Mouse (Mus musculus) liver, embryonic 14.5 days (tissue): ENCODE measurements around the gene Smdt1. TPM values are rescaled to one million over a fixed set of nuclear protein-coding genes. Genes with fewer than 3 reads are reported as not detected.
"Not testable (repeated sequence)": the region's sequence is repeated elsewhere in the genome, so short reads cannot be mapped to it uniquely, and the experiment has no call there.

ENCODE experiments used
- ATAC-seq: fragments of 200-750 bp; cut with Nextera tagmentation; 2 replicates; pipeline ENCODE4 v1.8.0; 2017; ENCODE audit warnings: moderate number of reproducible peaks, mild to moderate bottlenecking, moderate library complexity; ENCODE audit not compliant: insufficient read depth
- DNase-seq, 3 experiments: peaks; one replicate each; pipeline ENCODE4 v3.0.0-alpha.2; 2012 to 2013; ENCODE audit warnings: low read depth in 3 of 3, low spot score in 3 of 3
- H3K27ac ChIP-seq: fragments of 300-500 bp; sonication (generic); 2 replicates; pipeline ENCODE4 v1.5.1; 2014; ENCODE audit warnings: moderate library complexity, mild to moderate bottlenecking, control low read depth, inconsistent platforms
- H3K27me3 ChIP-seq: fragments of 300-500 bp; sonication (generic); 2 replicates; pipeline ENCODE4 v1.6.1; 2014; ENCODE audit warnings: mild to moderate bottlenecking, low read length, moderate library complexity; ENCODE audit not compliant: control insufficient read depth, insufficient read depth
- H3K36me3 ChIP-seq: fragments of 300-500 bp; sonication (generic); replicated peaks from 2 replicates; pipeline ENCODE4 v1.6.1; 2014; ENCODE audit warnings: low read depth; ENCODE audit not compliant: control insufficient read depth, insufficient read depth
- H3K4me1 ChIP-seq, 2 experiments: fragments of 200-500 bp in 1 of 2; fragments of 300-500 bp in 1 of 2; sonication (generic) in 1 of 2; replicated peaks; 2 replicates each; pipeline ENCODE4 v1.6.1; 2012 to 2014; ENCODE audit warnings: antibody characterized with exemption in 1 of 2, inconsistent platforms in 1 of 2, low read length in 1 of 2; ENCODE audit not compliant: control insufficient read depth in 2 of 2, insufficient read depth in 2 of 2
- H3K4me2 ChIP-seq: fragments of 300-500 bp; sonication (generic); 2 replicates; pipeline ENCODE4 v1.6.1; 2014; ENCODE audit warnings: low read depth, mild to moderate bottlenecking, control low read depth, moderate library complexity
- H3K4me3 ChIP-seq, 2 experiments: fragments of 200-500 bp in 1 of 2; fragments of 300-500 bp in 1 of 2; sonication (generic) in 1 of 2; 2 replicates each; pipeline ENCODE4 v1.5.1; 2012 to 2014; ENCODE audit warnings: low read depth in 2 of 2, low read length in 2 of 2, mild to moderate bottlenecking in 2 of 2, control low read depth in 1 of 2, inconsistent platforms in 1 of 2, moderate library complexity in 1 of 2; ENCODE audit not compliant: insufficient read depth in 1 of 2
- H3K9ac ChIP-seq: fragments of 300-500 bp; sonication (generic); replicated peaks from 2 replicates; pipeline ENCODE4 v1.6.1; 2014; ENCODE audit warnings: mild to moderate bottlenecking, control low read depth, moderate library complexity
- H3K9me3 ChIP-seq: fragments of 300-500 bp; sonication (generic); 2 replicates; pipeline ENCODE4 v1.6.1; 2016; ENCODE audit warnings: low read length, mixed read lengths; ENCODE audit not compliant: control insufficient read depth
- CTCF ChIP-seq: IDR thresholded peaks from 2 replicates; pipeline ENCODE4 v1.5.1; 2016; ENCODE audit warnings: antibody characterized with exemption, low read depth, control low read depth
- EP300 ChIP-seq: IDR thresholded peaks from 2 replicates; pipeline ENCODE4 v1.6.1; 2016; ENCODE audit warnings: antibody characterized with exemption, low read depth
- WGBS: fragments of 180-500 bp; shearing (Covaris S2); extraction: QIAGEN DNeasy Blood & Tissue Kit; methylation state at CpG from one replicate; pipeline ENCODE4 v1.1.7; 2014; ENCODE audit not compliant: insufficient replicate concordance; 5-methylcytosine and 5-hydroxymethylcytosine counted together
- polyA plus RNA-seq, 2 experiments: library from polyadenylated mRNA; depleted of rRNA in 1 of 2; stranded (reverse) in 1 of 2; unstranded in 1 of 2; fragments of >200 nt; fragmentation: Nextera tagmentation in 1 of 2; extraction: Ambion mirVana in 1 of 2; gene quantifications; 2 replicates each; pipeline versions ENCODE4 v1.2.1 to v1.2.3; 2012 to 2014

Smdt1 gene
- polyA plus RNA-seq, 2 experiments = 109 to 165 TPM

DNA sequence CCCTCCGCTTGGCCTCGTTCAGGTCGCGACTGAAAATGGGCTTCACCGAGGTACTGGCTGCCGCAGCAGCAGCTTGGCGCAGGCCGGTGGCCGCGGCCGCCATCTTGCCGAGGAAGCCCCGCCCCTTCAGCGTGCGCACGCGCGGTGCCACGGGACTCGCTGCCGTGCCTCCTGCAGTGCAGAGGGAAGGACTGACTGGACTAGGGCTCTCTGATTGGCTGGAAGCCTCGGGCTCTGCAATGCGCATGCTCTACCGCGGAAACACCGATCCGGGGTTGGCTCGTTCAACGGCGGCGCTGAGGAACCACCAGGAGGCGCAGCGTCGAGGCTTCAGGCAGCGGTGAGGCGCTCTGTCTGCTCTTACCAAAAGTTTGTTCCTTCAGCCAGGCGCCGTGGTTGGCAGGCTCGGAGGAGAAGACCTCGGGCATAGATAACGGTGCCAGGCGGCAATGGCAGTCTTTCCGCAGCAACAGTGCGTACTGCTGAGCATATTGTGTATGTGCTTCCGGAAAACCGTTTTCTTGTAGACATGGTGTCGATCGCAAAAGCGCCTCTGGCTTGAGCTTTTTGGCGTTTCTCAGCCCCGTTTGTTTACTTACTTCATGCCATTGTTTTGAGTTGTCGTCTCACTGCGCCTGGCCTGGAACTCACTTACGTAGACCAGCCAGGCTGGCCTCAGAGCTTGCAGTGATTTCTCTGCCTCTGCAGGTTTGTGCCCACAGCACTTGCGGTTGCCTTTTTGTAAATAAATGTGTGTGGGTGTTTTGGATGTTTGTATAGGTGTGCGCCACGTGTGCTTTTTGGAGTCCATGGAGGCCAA lies 15.6 kb downstream of the Smdt1 start, which contains the start of gene Ndufa6:
Gene Ndufa6, minus strand, starts transcription at position 197 of the 820 bp plus-strand sequence.
- Histone ChIP-seq H3K36me3 (peaks cover 20% of the 10 kb centered on the region), H3K4me2 (peak within 1 kb of the TSS; percentile 97), H3K4me3 (peak within 1 kb of the TSS; percentile 80 to 82), H3K27me3 (no peaks in the 10 kb centered on the region), H3K9ac (peak within 1 kb of the TSS; percentile 98), H3K9me3 (no peaks in the 10 kb centered on the region), H3K27ac (peak within 1 kb of the TSS; percentile 90), H3K4me1 (peaks cover 27 to 36% of the 10 kb centered on the region in 2 experiments)
- WGBS = 2% methylated on average over 57 of the region's 57 CpGs
- no peak for TF ChIP-seq EP300
- TF ChIP-seq CTCF = peak; percentile 100
- peak; percentile 99 for ATAC-seq
- peak; percentile 97 for DNase-seq

DNA sequence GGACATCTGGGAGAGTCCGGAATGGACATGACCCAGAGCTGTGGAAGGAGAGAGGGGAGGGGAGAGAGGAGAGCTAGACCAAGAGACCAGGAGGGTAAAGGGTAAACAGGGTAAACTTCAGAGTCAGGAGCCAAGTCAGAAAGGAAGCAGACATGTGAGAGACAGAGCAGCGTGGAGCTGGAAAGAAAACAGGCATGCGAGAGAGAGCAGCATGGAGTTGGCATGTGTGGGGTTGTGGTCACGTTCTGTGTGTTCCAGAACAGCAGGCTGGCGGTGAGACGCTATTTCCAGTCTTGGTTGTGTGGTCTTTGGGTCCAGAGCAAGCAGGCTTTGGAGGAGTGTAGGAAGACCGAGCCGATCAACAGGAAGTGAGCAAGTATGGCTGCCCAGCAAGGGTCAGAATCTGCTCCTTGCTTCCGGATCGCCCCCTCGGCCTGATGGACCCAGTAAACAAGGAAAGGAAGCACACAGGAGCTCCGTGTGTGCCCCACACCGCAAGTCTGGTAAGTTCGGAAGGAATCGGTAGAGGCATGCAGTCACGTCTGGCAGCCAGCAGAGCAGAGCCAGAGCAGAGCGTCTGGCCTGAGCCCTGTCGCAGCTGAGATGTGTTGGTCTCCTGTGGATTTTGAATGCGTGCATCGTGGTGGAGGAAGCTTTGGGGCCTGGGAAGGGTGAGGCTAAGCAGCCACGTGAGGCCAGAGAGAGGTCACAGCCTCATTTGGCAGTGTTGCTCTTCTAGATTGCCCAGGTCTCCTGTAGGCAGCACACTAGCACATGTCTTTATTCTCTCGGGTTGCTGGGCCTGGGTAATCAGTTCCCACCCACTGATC lies 19.9 kb downstream of the Smdt1 start:
- H3K9ac ChIP-seq = no peak overlapping the region
- H3K27me3 ChIP-seq = no peaks in the 10 kb centered on the region
- no peaks in the 10 kb centered on the region for H3K36me3 ChIP-seq
- no peak for DNase-seq
- TF ChIP-seq EP300 = no peak
- TF ChIP-seq CTCF = no peak
- 62% methylated on average over 22 of the region's 22 CpGs for WGBS
- H3K4me1 ChIP-seq = peaks cover 7% of the 10 kb centered on the region in 2 experiments; a peak in 3 of 4 replicates
- H3K9me3 ChIP-seq = no peaks in the 10 kb centered on the region
- no peak for ATAC-seq
- no peak overlapping the region for H3K4me2 ChIP-seq
- no peak overlapping the region for H3K4me3 ChIP-seq
- H3K27ac ChIP-seq = no peak overlapping the region

DNA sequence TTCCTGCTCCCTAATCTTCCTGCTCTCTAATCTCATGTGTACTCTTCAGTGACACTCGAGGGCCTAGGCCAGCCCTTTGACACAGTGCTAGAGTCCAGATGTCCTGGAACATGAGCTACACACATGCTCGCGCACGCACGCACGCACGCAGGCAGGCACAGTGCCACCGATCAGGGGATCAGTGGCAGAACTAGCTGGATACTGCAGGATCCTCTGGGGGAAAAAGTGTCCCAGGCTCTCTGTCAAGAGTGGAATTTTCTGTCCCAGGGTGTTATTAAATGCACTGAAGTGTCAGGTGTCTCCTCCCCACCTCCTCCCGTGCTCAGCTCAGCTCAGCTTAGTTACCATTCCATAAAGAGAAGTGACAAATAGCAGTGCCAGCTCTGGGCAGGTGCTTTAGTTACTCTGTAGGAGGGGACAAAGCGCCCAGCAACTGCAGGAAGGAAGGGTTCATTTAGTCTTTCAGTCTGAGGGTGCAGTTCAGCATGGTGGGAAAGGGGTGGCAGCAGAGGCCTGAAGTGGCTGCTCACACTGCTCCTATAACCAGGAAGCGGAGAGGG lies 22.8 kb downstream of the Smdt1 start:
- WGBS = 68% methylated on average over 11 of the region's 11 CpGs
- no peaks in the 10 kb centered on the region for H3K9me3 ChIP-seq
- peak; percentile 40 for TF ChIP-seq CTCF
- no peak for TF ChIP-seq EP300
- no peak overlapping the region for H3K9ac ChIP-seq
- no peak for DNase-seq
- no peak overlapping the region for H3K4me3 ChIP-seq
- H3K27me3 ChIP-seq = no peaks in the 10 kb centered on the region
- ATAC-seq = peak; percentile 41; the same call in 1 of the 2 replicates
- H3K4me1 ChIP-seq = peaks cover 0 to 5% of the 10 kb centered on the region in 2 experiments; a peak in 2 of 4 replicates
- no peak overlapping the region for H3K27ac ChIP-seq
- no peak overlapping the region for H3K4me2 ChIP-seq
- no peaks in the 10 kb centered on the region for H3K36me3 ChIP-seq

DNA sequence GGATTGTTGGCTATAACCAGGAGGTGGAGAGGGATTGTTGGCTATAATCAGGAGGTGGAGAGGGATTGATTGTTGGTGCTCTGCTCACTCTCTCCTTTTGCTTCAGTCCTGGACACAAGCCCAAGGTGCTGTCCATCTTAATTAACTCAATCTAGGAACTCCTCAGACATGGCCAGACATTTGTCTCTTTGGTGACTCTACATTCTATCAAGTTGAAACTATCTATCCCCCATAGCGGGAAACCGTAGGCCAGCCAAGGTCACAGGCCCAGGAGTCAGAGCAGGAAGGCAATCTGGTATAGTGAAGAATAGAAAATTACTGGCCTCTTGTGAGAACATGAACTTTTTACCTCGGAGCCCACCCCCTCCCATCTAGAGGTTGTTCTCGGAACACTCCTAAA lies 23.5 kb downstream of the Smdt1 start:
- H3K36me3 ChIP-seq = no peaks in the 10 kb centered on the region
- no peak for DNase-seq
- no peak overlapping the region for H3K9ac ChIP-seq
- ATAC-seq = no peak
- WGBS = 78% methylated on average over 3 of the region's 4 CpGs
- no peak overlapping the region for H3K4me2 ChIP-seq
- TF ChIP-seq CTCF = no peak
- no peak for TF ChIP-seq EP300
- H3K27ac ChIP-seq = no peak overlapping the region
- H3K4me1 ChIP-seq = peaks cover 0 to 5% of the 10 kb centered on the region in 2 experiments; a peak in 2 of 4 replicates
- no peaks in the 10 kb centered on the region for H3K27me3 ChIP-seq
- H3K4me3 ChIP-seq = no peak overlapping the region
- H3K9me3 ChIP-seq = no peaks in the 10 kb centered on the region

DNA sequence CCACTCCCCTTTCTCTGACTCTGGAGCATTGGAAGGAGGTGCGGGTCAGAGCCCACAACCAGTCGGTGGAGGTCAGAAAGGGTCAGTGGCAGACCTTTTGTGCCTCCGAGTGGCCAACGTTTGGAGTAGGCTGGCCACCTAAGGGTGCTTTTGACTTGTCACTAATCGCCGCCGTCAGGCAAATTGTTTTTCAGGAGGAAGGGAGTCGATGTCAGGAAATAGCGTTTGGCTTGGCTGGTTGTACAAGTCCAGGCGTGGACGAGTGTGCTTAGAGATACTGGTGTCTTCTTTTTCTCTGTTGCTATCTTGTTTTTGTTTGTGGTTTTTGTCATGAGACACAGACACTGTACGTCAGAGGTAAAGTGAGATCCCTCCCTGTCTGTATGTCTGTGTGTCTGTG lies 25.0 kb downstream of the Smdt1 start:
- 12% methylated on average over 7 of the region's 12 CpGs for WGBS
- ATAC-seq, H3K36me3 ChIP-seq: not testable (repeated sequence)

DNA sequence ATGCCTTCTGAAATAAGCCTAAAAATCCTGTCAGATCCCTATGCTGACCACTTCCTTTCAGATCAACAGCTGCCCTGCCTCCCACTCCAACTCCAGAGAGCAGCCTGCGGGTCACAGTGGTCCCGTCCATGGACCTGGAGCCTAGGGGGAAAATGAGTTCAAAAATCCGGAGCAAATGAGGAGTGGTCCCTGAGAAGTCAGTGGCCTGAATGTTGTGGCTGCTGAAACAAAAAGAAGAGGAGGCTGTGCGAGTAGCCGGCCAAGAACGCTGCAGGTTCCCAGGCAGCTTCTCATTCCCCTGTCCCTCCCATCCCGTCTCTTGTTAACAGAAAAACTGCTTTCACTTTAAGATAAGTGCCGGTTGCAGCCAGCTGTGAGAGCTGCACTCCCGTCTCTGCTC lies 25.8 kb downstream of the Smdt1 start:
- not testable (repeated sequence) for H3K36me3 ChIP-seq, H3K27me3 ChIP-seq, H3K4me1 ChIP-seq, H3K9ac ChIP-seq, H3K27ac ChIP-seq, H3K4me3 ChIP-seq, ATAC-seq, DNase-seq, H3K9me3 ChIP-seq
- WGBS = 7% methylated on average over 6 of the region's 9 CpGs
- H3K4me2 ChIP-seq = peak overlapping the region; percentile 46

More for the DNA sequence above, 25.0 kb downstream of the Smdt1 start:
- not testable (repeated sequence) for H3K9ac ChIP-seq, DNase-seq, H3K4me1 ChIP-seq, H3K9me3 ChIP-seq, H3K27ac ChIP-seq, H3K4me2 ChIP-seq, H3K4me3 ChIP-seq, H3K27me3 ChIP-seq
